Mouse (Mus musculus) heart, embryonic 12.5 days (tissue): ENCODE results near the gene Spred3. TPM values are rescaled to one million over a fixed set of nuclear protein-coding genes. Genes with fewer than 3 reads are reported as not detected.
"Not testable (repeated sequence)": the region's sequence is repeated elsewhere in the genome, so short reads cannot be mapped to it uniquely, and the experiment has no call there.

Experiments
- ATAC-seq: fragments of 200-750 bp; cut with Nextera tagmentation; 2 replicates; pipeline ENCODE4 v1.8.0; 2017; ENCODE audit warnings: moderate TSS enrichment, moderate library complexity; ENCODE audit not compliant: insufficient number of reproducible peaks, low FRiP score
- H3K27ac ChIP-seq: fragments of 300-500 bp; sonication (generic); 2 replicates; pipeline ENCODE4 v1.5.1; 2016; ENCODE audit warnings: mild to moderate bottlenecking, moderate library complexity; ENCODE audit not compliant: poor library complexity, severe bottlenecking
- H3K27me3 ChIP-seq: fragments of 300-500 bp; sonication (generic); replicated peaks from 2 replicates; pipeline ENCODE4 v1.6.1; 2016; ENCODE audit warnings: mild to moderate bottlenecking, moderate library complexity
- H3K36me3 ChIP-seq: fragments of 300-500 bp; sonication (generic); 2 replicates; pipeline ENCODE4 v1.6.1; 2016; ENCODE audit warnings: mild to moderate bottlenecking, moderate library complexity
- H3K4me1 ChIP-seq: fragments of 300-500 bp; sonication (generic); replicated peaks from 2 replicates; pipeline ENCODE4 v1.6.1; 2016; ENCODE audit warnings: mild to moderate bottlenecking
- H3K4me2 ChIP-seq: fragments of 300-500 bp; sonication (generic); 2 replicates; pipeline ENCODE4 v1.6.1; 2016; ENCODE audit warnings: mild to moderate bottlenecking, moderate library complexity
- H3K4me3 ChIP-seq: fragments of 300-500 bp; sonication (generic); 2 replicates; pipeline ENCODE4 v1.5.1; 2016; ENCODE audit warnings: mild to moderate bottlenecking
- H3K9ac ChIP-seq: fragments of 300-500 bp; sonication (generic); 2 replicates; pipeline ENCODE4 v1.6.1; 2016; ENCODE audit warnings: mild to moderate bottlenecking, moderate library complexity
- H3K9me3 ChIP-seq: fragments of 300-500 bp; sonication (generic); replicated peaks from 2 replicates; pipeline ENCODE4 v1.6.1; 2016; ENCODE audit warnings: mild to moderate bottlenecking, moderate library complexity
- WGBS: fragments of 180-500 bp; shearing (Covaris S2); methylation state at CpG from one replicate; pipeline ENCODE4 v1.1.7; 2016; 5-methylcytosine and 5-hydroxymethylcytosine counted together
- polyA plus RNA-seq: library from polyadenylated mRNA; unstranded; fragments of >200 nt; fragmentation: Nextera tagmentation; extraction: Ambion mirVana; gene quantifications from 2 replicates; pipeline ENCODE4 v1.2.1, GENCODE M21; 2016

The Spred3 gene
- polyA plus RNA-seq, 1 experiment from 2014 or later = 2.1 TPM

DNA sequence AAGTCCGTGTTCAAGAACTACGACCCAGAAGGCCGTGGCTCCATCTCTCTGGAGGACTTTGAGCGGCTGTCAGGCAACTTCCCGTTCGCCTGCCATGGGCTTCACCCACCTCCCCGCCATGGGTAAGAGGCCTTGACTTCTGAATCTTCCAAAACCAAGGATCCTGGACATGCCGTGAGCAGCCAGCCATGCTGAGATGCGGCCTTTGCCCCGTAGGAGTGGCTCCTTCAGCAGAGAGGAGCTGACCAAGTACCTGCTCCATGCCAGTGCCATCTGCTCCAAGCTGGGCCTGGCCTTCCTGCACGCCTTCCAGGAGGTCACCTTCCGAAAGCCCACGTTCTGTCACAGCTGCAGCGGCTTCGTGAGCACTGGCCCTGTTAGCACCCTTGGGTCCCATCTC is 21.4 kb downstream of the Spred3 start:
- Histone ChIP-seq H3K9ac (no peak overlapping the region), H3K9me3 (no peaks in the 10 kb centered on the region), H3K4me1 (no peaks in the 10 kb centered on the region), H3K4me3 (no peak overlapping the region), H3K36me3 (peaks cover 3% of the 10 kb centered on the region; the same call in 1 of the 2 replicates), H3K27me3 (peaks cover 8% of the 10 kb centered on the region), H3K4me2 (no peak overlapping the region), H3K27ac (no peak overlapping the region)
- WGBS = 88% methylated on average over 15 of the region's 15 CpGs
- ATAC-seq = no peak

- Histone ChIP-seq H3K9me3 (no peaks in the 10 kb centered on the region), H3K36me3 (no peaks in the 10 kb centered on the region), H3K27me3 (peaks cover 8% of the 10 kb centered on the region), H3K4me1 (no peaks in the 10 kb centered on the region), H3K9ac (no peak overlapping the region), H3K27ac (no peak overlapping the region), H3K4me2 (no peak overlapping the region), H3K4me3 (no peak overlapping the region)
- WGBS = 76% methylated on average over 7 of the region's 7 CpGs
- ATAC-seq = no peak
These were observed 23.4 kb downstream of the Spred3 start for GRCm38 (mm10) chr7:29146625-29147367.

- no peaks in the 10 kb centered on the region for H3K9me3 ChIP-seq
- H3K9ac ChIP-seq = no peak overlapping the region
- no peaks in the 10 kb centered on the region for H3K4me1 ChIP-seq
- no peak for ATAC-seq
- H3K4me3 ChIP-seq = no peak overlapping the region
- no peaks in the 10 kb centered on the region; the same call in 1 of the 2 replicates for H3K27me3 ChIP-seq
- no peak overlapping the region for H3K27ac ChIP-seq
- 92% methylated on average over 4 of the region's 4 CpGs for WGBS
- no peak overlapping the region for H3K4me2 ChIP-seq
- no peaks in the 10 kb centered on the region for H3K36me3 ChIP-seq
These were observed 26.2 kb downstream of the Spred3 start for GRCm38 (mm10) chr7:29144006-29144405.

GRCm38 (mm10) chr7:29141416-29141815 is 28.8 kb downstream of the Spred3 start:
- H3K9me3 ChIP-seq = no peaks in the 10 kb centered on the region
- H3K36me3 ChIP-seq = no peaks in the 10 kb centered on the region
- 72% methylated on average over 8 of the region's 8 CpGs for WGBS
- no peak overlapping the region for H3K9ac ChIP-seq
- no peak overlapping the region for H3K4me2 ChIP-seq
- H3K27ac ChIP-seq = no peak overlapping the region
- no peaks in the 10 kb centered on the region for H3K4me1 ChIP-seq
- peaks cover 8% of the 10 kb centered on the region for H3K27me3 ChIP-seq
- H3K4me3 ChIP-seq = no peak overlapping the region
- no peak for ATAC-seq

GRCm38 (mm10) chr7:29139237-29139636 is 31.0 kb downstream of the Spred3 start:
- H3K36me3 ChIP-seq, H3K4me2 ChIP-seq, H3K4me3 ChIP-seq, H3K27ac ChIP-seq, H3K9ac ChIP-seq, ATAC-seq, H3K9me3 ChIP-seq, H3K4me1 ChIP-seq: not testable (repeated sequence)
- peaks cover 27% of the 10 kb centered on the region for H3K27me3 ChIP-seq
- 89% methylated on average over 3 of the region's 4 CpGs for WGBS

DNA sequence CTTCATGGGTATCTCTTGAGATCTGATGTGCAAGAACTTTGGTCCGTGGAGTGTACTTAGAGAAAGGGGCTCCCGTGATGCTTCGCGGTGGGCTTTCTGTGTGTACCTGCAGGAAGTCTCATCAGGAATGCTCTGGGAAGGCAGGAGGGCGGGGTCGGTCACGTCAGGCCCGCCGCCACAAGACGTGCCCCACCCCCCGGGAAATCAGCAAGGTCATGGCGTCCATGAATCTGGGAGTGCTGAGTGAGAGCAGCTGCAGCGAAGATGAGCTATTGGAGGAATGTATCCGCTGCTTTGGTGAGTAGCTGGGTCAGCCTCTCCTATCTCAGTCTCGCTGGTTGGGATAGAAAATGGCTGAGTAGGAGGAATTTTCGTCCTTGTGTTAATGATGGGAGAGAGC is 32.8 kb downstream of the Spred3 start:
- Histone ChIP-seq H3K4me2 (no peak overlapping the region), H3K36me3 (no peaks in the 10 kb centered on the region), H3K9me3 (no peaks in the 10 kb centered on the region), H3K4me1 (peaks cover 9% of the 10 kb centered on the region; the same call in 1 of the 2 replicates), H3K9ac (no peak overlapping the region), H3K4me3 (no peak overlapping the region), H3K27ac (no peak overlapping the region), H3K27me3 (peaks cover 27% of the 10 kb centered on the region)
- WGBS = 26% methylated on average over 16 of the region's 16 CpGs
- no peak for ATAC-seq

DNA sequence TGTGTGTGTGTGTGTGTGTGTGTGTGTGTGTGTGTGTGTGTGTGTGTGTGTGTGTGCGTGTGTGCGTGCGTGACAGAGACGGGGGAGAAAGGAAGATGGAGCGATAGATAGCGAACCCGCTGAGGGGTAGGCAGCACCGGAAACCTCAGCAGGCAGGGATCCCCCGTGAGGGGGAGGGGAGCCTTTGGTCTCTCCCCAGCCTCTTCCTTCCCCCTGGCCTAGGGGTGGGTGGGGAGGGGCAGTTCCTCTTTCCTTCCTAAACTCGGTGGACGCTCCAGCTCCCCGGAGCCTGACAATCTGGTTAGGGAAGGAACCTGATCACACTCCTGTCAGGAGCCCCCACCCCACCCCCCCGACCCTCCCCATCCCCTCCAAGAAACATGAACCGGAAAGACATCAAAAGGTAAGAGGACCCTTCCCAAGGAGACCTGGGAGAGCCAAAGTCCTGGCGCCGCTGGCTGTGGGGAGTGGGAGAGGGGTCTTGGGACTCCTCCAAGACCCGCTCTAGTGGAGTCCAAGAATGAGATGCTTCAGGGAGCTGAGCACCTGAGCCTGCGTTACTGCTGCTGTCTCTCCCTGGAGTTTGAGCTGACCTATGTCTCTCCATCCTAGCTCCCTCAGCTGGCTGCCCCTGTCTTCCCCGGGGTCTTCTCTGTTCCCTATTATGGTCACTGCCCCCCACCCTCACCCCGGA is 35.4 kb downstream of the Spred3 start, which contains the start of gene Rasgrp4:
Rasgrp4 (plus strand) TSS at position 159 of the 694 bp plus-strand sequence.
- under 1% methylated on average over 18 of the region's 20 CpGs for WGBS
- Histone ChIP-seq H3K27ac (no peak within 1 kb of the TSS), H3K36me3 (no peaks in the 10 kb centered on the region), H3K9ac (peak within 1 kb of the TSS; percentile 46), H3K4me1 (peaks cover 9% of the 10 kb centered on the region; the same call in 1 of the 2 replicates), H3K4me3 (peak within 1 kb of the TSS; percentile 37), H3K4me2 (peak within 1 kb of the TSS; percentile 67), H3K9me3 (no peaks in the 10 kb centered on the region), H3K27me3 (peaks cover 27% of the 10 kb centered on the region)
- no peak for ATAC-seq

DNA sequence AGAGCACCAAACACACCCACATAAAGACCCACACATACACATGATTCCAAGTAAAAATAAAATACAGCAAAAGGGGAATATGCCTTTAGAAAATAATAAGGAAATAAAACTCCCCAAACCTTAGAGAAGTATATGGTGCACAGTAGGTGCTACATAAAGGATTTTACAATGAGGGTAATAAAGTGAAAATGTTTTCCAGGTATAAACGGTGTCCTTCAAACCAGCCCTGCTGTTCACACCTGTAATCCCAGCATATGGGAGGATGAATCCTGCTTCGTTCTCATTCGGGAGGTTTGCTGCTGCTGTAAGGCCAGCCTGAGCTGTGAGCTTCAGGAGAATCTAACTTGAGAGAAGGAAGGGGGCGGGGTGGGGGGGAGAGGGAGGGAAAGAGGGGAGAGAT is 36.0 kb downstream of the Spred3 start:
- no peaks in the 10 kb centered on the region for H3K9me3 ChIP-seq
- H3K9ac ChIP-seq = peak overlapping the region; percentile 46
- H3K36me3 ChIP-seq = no peaks in the 10 kb centered on the region
- 2% methylated on average over 4 of the region's 4 CpGs for WGBS
- H3K4me2 ChIP-seq = peak overlapping the region; percentile 67
- peaks cover 27% of the 10 kb centered on the region for H3K27me3 ChIP-seq
- peak overlapping the region; percentile 37 for H3K4me3 ChIP-seq
- H3K4me1 ChIP-seq = peaks cover 9% of the 10 kb centered on the region; the same call in 1 of the 2 replicates
- ATAC-seq = no peak
- no peak overlapping the region for H3K27ac ChIP-seq

DNA sequence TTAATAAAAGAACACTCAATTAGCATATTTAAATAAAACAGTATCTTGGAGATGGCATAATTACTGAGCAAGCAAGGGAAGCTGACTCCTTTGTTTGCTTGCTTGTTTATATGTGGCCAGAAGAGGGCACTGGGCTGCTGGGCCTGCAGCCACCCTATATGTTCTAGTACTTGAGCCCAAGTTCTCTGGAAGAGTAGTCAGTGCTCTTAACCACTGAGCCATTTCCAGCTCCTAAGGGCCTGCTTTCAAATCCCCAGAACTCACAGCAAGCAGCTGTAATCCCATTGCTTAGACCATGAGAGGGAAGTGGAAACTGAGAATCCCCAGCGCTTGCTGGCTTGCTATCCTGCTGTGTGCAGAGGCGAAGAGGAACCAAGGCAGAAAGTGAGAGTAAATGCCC is 41.5 kb downstream of the Spred3 start:
- no peak for ATAC-seq
- no peak overlapping the region for H3K27ac ChIP-seq
- 49% methylated on average over 2 of the region's 2 CpGs for WGBS
- H3K36me3 ChIP-seq = no peaks in the 10 kb centered on the region
- H3K27me3 ChIP-seq = peaks cover 7% of the 10 kb centered on the region; the same call in 1 of the 2 replicates
- H3K9ac ChIP-seq = no peak overlapping the region
- no peaks in the 10 kb centered on the region for H3K9me3 ChIP-seq
- H3K4me1 ChIP-seq = peaks cover 13% of the 10 kb centered on the region
- no peak overlapping the region for H3K4me2 ChIP-seq
- H3K4me3 ChIP-seq = no peak overlapping the region

GRCm38 (mm10) chr7:29126173-29126915 is 43.9 kb downstream of the Spred3 start:
- Histone ChIP-seq H3K36me3 (no peaks in the 10 kb centered on the region), H3K9ac (no peak overlapping the region), H3K9me3 (no peaks in the 10 kb centered on the region), H3K27ac (no peak overlapping the region), H3K4me1 (peaks cover 16% of the 10 kb centered on the region), H3K4me3 (no peak overlapping the region), H3K27me3 (peaks cover 7% of the 10 kb centered on the region; the same call in 1 of the 2 replicates), H3K4me2 (no peak overlapping the region)
- 28% methylated on average over 7 of the region's 7 CpGs for WGBS
- ATAC-seq = peak; percentile 23; the same call in 1 of the 2 replicates

GRCm38 (mm10) chr7:29124970-29125369 is 45.2 kb downstream of the Spred3 start, which contains the start of gene Ryr1:
Gene Ryr1 (minus strand): TSS chr7:29125179.
- H3K9ac ChIP-seq = 0 out of 2 replicates have a peak within 1 kb of the TSS, but pooled peaks have one; percentile 21
- peaks cover 16% of the 10 kb centered on the region for H3K4me1 ChIP-seq
- H3K27me3 ChIP-seq = peaks cover 7% of the 10 kb centered on the region; the same call in 1 of the 2 replicates
- ATAC-seq = peak; percentile 75
- H3K27ac ChIP-seq = no peak within 1 kb of the TSS
- 2% methylated on average over 16 of the region's 16 CpGs for whole genome bisulfite sequencing
- H3K9me3 ChIP-seq = no peaks in the 10 kb centered on the region
- peak within 1 kb of the TSS; percentile 66 for H3K4me2 ChIP-seq
- no peaks in the 10 kb centered on the region for H3K36me3 ChIP-seq
- peak within 1 kb of the TSS; percentile 37 for H3K4me3 ChIP-seq
